31 mouse cellular contexts compared by ENCODE assay signal in genomic region chr6:60698072-60698471, GRCm38 (mm10).
"Had no signal": no experiment of that assay in that cellular context is flagged by ENCODE, and none has a peak within 500 bp of the region (broad histone marks: within the 10 kb centered on the region; RNA-seq: fewer than 3 reads in every experiment).

No protein-coding gene starts in this region.

- H3K4me2 ChIP-seq: limb, embryonic 12.5 days; limb, embryonic 13.5 days; limb, embryonic 15.5 days; liver, embryonic 11.5 days; liver, embryonic 12.5 days; liver, embryonic 13.5 days; liver, embryonic 15.5 days; lung, embryonic 14.5 days; lung, embryonic 15.5 days; midbrain, embryonic 11.5 days; midbrain, embryonic 12.5 days; midbrain, embryonic 13.5 days; midbrain, embryonic 15.5 days had no signal

- ATAC-seq: liver, embryonic 12.5 days; liver, postnatal 0 days; lung, postnatal 0 days; midbrain, embryonic 13.5 days; midbrain, embryonic 15.5 days; midbrain, embryonic 16.5 days had no signal

- H3K27me3 ChIP-seq: limb, embryonic 12.5 days; limb, embryonic 13.5 days; limb, embryonic 15.5 days; liver, embryonic 12.5 days; liver, embryonic 13.5 days; liver, embryonic 15.5 days; lung, embryonic 15.5 days; megakaryocyte, embryonic 14.5 days; midbrain, embryonic 12.5 days; midbrain, embryonic 13.5 days; midbrain, embryonic 15.5 days had no signal

- H3K4me3 ChIP-seq: limb, embryonic 10.5 days; limb, embryonic 12.5 days; limb, embryonic 13.5 days; limb, embryonic 15.5 days; liver, embryonic 12.5 days; liver, embryonic 13.5 days; liver, embryonic 15.5 days; lung, embryonic 15.5 days; megakaryocyte, embryonic 14.5 days; midbrain, embryonic 10.5 days; midbrain, embryonic 12.5 days; midbrain, embryonic 13.5 days; midbrain, embryonic 15.5 days; myocyte had no signal

- H3K9me3 ChIP-seq: limb, embryonic 10.5 days; limb, embryonic 12.5 days; limb, embryonic 13.5 days; limb, embryonic 15.5 days; liver, embryonic 13.5 days; liver, embryonic 15.5 days; lung, embryonic 15.5 days; midbrain, embryonic 10.5 days; midbrain, embryonic 12.5 days; midbrain, embryonic 13.5 days; midbrain, embryonic 15.5 days had no signal

- H3K9ac ChIP-seq: limb, embryonic 12.5 days; limb, embryonic 13.5 days; limb, embryonic 15.5 days; liver, embryonic 12.5 days; liver, embryonic 13.5 days; liver, embryonic 14.5 days; liver, embryonic 15.5 days; liver, postnatal 0 days; lung, embryonic 14.5 days; lung, embryonic 15.5 days; midbrain, embryonic 12.5 days; midbrain, embryonic 13.5 days; midbrain, embryonic 15.5 days had no signal

- DNase-seq: left cerebral cortex, postnatal 4 days; liver; liver, embryonic 13.5 days; liver, postnatal 0 days; lung, adult 18-20 months; lung, adult 2 months; lung, embryonic 14.5 days; lung, postnatal 10 days; lung, postnatal 14 days; lung, postnatal 36 days; lung, postnatal 4 days; midbrain, embryonic 14.5 days had no signal

- H3K4me1 ChIP-seq: limb, embryonic 10.5 days; limb, embryonic 12.5 days; limb, embryonic 13.5 days; limb, embryonic 15.5 days; liver, embryonic 12.5 days; liver, embryonic 13.5 days; liver, embryonic 15.5 days; lung, embryonic 15.5 days; megakaryocyte, embryonic 14.5 days; midbrain, embryonic 10.5 days; midbrain, embryonic 12.5 days; midbrain, embryonic 13.5 days; midbrain, embryonic 15.5 days had no signal

- H3K27ac ChIP-seq: limb, embryonic 10.5 days; limb, embryonic 12.5 days; limb, embryonic 13.5 days; limb, embryonic 15.5 days; liver, embryonic 12.5 days; liver, embryonic 13.5 days; liver, embryonic 14.5 days; liver, embryonic 15.5 days; lung, embryonic 15.5 days; macrophage; midbrain, embryonic 10.5 days; midbrain, embryonic 12.5 days; midbrain, embryonic 13.5 days; midbrain, embryonic 15.5 days had no signal

- H3K36me3 ChIP-seq: limb, embryonic 10.5 days; limb, embryonic 12.5 days; limb, embryonic 13.5 days; limb, embryonic 15.5 days; liver, embryonic 12.5 days; liver, embryonic 13.5 days; liver, embryonic 15.5 days; lung, embryonic 15.5 days; midbrain, embryonic 10.5 days; midbrain, embryonic 12.5 days; midbrain, embryonic 13.5 days; midbrain, embryonic 15.5 days had no signal
